Mouse (Mus musculus): ENCODE results near the gene Mb21d2. TPM values are rescaled to one million over a fixed set of nuclear protein-coding genes. Genes with fewer than 3 reads are reported as not detected.

The Mb21d2 gene
- polyA plus RNA-seq, 1 experiment from 2014 or later: 3.9 TPM

DNA sequence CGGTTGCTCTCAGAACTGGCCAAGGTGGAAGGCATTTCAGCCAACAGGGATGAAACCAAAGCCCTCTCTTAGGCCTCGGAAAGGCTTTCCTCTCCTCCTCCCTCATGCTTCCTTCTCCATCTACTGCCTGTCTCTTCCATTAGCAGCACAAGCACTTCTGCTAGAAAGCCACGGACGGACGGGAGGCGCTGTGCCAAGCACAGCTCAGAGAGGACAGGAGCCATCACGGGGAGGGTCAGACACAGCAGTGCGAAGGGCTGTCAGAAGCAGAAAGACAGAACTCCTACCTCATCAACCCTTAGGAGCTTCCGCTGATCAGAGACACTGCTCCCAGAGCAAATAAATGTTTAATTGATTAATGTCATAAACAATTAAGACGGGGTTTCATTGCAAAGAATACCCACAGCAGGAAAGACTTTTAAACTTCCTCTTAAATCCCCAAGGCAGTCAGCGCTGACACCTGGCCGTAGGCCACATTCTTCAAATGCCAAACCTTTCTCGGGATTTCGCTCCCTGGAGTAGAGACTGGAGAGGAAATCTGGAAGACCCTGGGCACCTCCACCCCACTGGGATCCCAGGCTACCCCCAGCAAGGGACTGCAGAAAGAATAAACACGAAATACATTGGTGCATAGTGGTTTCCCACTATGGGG is 30.8 kb downstream of the Mb21d2 start:
- ATAC-seq (ENCODE audit: extremely low read depth, insufficient number of reproducible peaks, low FRiP score, low TSS enrichment): no peak
- 0 out of 2 replicates have a peak, but pooled peaks cover 2% of the 10 kb centered on the region for H3K36me3 ChIP-seq
- 19% methylated on average over 15 of the region's 15 CpGs for WGBS
- H3K9me3 ChIP-seq: no peaks in the 10 kb centered on the region
- H3K4me3 ChIP-seq: peak overlapping the region; percentile 20
- H3K27ac ChIP-seq (replicated peaks): no peak overlapping the region
- peaks cover 18% of the 10 kb centered on the region for H3K4me1 ChIP-seq
- no peaks in the 10 kb centered on the region for H3K27me3 ChIP-seq (replicated peaks)
- no peak overlapping the region for H3K9ac ChIP-seq
- peak overlapping the region; percentile 56 for H3K4me2 ChIP-seq

- H3K27ac ChIP-seq (replicated peaks): no peak overlapping the region
- no peaks in the 10 kb centered on the region for H3K36me3 ChIP-seq
- WGBS: 91% methylated on average over 7 of the region's 7 CpGs
- no peak overlapping the region for H3K4me3 ChIP-seq
- no peaks in the 10 kb centered on the region for H3K9me3 ChIP-seq
- no peaks in the 10 kb centered on the region for H3K27me3 ChIP-seq (replicated peaks)
- no peak overlapping the region for H3K9ac ChIP-seq
- H3K4me2 ChIP-seq: no peak overlapping the region
- ATAC-seq (ENCODE audit: extremely low read depth, insufficient number of reproducible peaks, low FRiP score, low TSS enrichment): no peak
- H3K4me1 ChIP-seq: peaks cover 18% of the 10 kb centered on the region
Observed at GRCm38 (mm10) chr16:28896571-28896970, 32.9 kb downstream of the Mb21d2 start.

DNA sequence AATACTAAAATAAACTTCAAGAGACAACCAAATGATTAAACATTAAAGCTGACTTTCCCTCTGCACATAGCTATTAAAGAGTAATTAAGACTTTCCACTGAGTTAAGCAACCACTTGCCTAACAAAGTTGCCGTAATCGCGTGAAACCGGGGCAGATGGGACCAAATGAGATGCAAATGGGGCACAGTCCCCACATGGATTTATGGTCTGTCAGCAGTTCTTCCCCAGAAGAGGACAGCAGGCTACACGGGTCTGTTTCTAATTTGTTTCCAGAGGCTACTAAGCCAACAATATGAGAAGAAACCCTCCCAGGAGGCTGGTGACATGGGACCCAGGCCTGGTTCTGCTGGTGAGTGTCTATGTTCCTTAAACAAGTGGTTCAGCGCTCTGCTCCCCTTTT is 34.6 kb downstream of the Mb21d2 start:
- Histone ChIP-seq H3K27ac (replicated peaks) (no peak overlapping the region), H3K9ac (no peak overlapping the region), H3K9me3 (peaks cover 2% of the 10 kb centered on the region), H3K27me3 (replicated peaks) (no peaks in the 10 kb centered on the region), H3K4me3 (no peak overlapping the region), H3K36me3 (peaks cover 2% of the 10 kb centered on the region), H3K4me1 (peaks cover 31% of the 10 kb centered on the region), H3K4me2 (no peak overlapping the region)
- no peak for ATAC-seq (ENCODE audit: extremely low read depth, insufficient number of reproducible peaks, low FRiP score, low TSS enrichment)
- WGBS: 82% methylated on average over 6 of the region's 6 CpGs

GRCm38 (mm10) chr16:28893266-28893665 is 36.2 kb downstream of the Mb21d2 start:
- Histone ChIP-seq H3K4me3 (no peak overlapping the region), H3K4me1 (peaks cover 21% of the 10 kb centered on the region), H3K36me3 (peaks cover 8% of the 10 kb centered on the region), H3K9me3 (peaks cover 8% of the 10 kb centered on the region), H3K27ac (replicated peaks) (no peak overlapping the region), H3K27me3 (replicated peaks) (no peaks in the 10 kb centered on the region), H3K4me2 (no peak overlapping the region), H3K9ac (no peak overlapping the region)
- no peak for ATAC-seq (ENCODE audit: extremely low read depth, insufficient number of reproducible peaks, low FRiP score, low TSS enrichment)
- 46% methylated on average over 5 of the region's 5 CpGs for WGBS

GRCm38 (mm10) chr16:28886201-28886745 is 43.2 kb downstream of the Mb21d2 start:
- H3K9ac ChIP-seq: no peak overlapping the region
- WGBS: 55% methylated on average over 9 of the region's 9 CpGs
- no peak overlapping the region for H3K27ac ChIP-seq (replicated peaks)
- H3K36me3 ChIP-seq: peaks cover 8% of the 10 kb centered on the region
- H3K27me3 ChIP-seq (replicated peaks): no peaks in the 10 kb centered on the region
- no peak overlapping the region for H3K4me3 ChIP-seq
- H3K9me3 ChIP-seq: peaks cover 8% of the 10 kb centered on the region
- ATAC-seq (ENCODE audit: extremely low read depth, insufficient number of reproducible peaks, low FRiP score, low TSS enrichment): no peak
- H3K4me1 ChIP-seq: peaks cover 61% of the 10 kb centered on the region
- no peak overlapping the region for H3K4me2 ChIP-seq

DNA sequence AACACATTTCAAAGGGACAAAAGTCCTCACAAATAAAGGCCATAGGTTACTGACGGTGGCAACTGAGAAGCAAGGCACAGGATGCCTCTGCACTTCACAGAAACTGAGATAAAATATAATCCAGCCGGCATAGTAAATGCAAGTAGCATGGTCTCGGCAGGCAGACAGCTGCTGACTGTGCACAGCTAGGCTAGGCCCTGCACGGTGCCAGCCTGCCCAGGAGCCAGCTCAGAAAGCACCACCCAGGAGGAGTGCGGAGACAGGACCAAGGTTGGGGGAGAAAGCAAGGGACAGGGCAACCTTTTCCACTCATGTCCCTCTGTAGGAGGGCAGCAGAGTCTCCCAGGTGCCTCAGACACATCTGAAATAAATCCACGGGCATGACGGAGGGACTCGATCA is 44.0 kb downstream of the Mb21d2 start:
- Histone ChIP-seq H3K9me3 (peaks cover 8% of the 10 kb centered on the region), H3K4me3 (no peak overlapping the region), H3K4me1 (peaks cover 61% of the 10 kb centered on the region), H3K27me3 (replicated peaks) (no peaks in the 10 kb centered on the region), H3K4me2 (no peak overlapping the region), H3K36me3 (peaks cover 8% of the 10 kb centered on the region), H3K9ac (no peak overlapping the region), H3K27ac (replicated peaks) (no peak overlapping the region)
- no peak for ATAC-seq (ENCODE audit: extremely low read depth, insufficient number of reproducible peaks, low FRiP score, low TSS enrichment)
- WGBS: 74% methylated on average over 8 of the region's 8 CpGs

DNA sequence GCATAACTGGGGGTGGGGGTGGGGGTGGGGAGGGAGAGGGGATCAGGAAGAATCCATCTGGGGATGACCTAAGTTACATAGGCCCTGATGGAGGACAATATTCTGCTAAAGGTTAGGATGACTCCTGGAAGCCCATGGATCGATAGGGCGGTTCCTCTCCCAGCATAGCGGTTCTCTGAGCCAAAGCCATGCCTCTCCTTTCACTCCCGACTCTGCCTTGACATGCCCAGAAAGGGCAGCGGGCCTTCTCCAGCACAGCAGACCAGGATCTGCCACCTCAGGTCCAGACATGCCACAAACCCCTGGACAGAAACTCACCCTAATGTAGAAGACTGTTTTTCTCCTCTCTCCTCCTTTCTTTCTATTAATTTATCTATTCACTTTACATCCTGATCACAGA is 44.8 kb downstream of the Mb21d2 start:
- no peak for ATAC-seq (ENCODE audit: extremely low read depth, insufficient number of reproducible peaks, low FRiP score, low TSS enrichment)
- H3K4me1 ChIP-seq: peaks cover 65% of the 10 kb centered on the region

GRCm38 (mm10) chr16:28883649-28884048 is 45.8 kb downstream of the Mb21d2 start:
- ATAC-seq (ENCODE audit: extremely low read depth, insufficient number of reproducible peaks, low FRiP score, low TSS enrichment): no peak
- Histone ChIP-seq H3K9me3 (no peaks in the 10 kb centered on the region), H3K4me3 (no peak overlapping the region), H3K4me2 (0 out of 2 replicates have a peak overlapping the region, but pooled peaks have one; percentile 50), H3K36me3 (no peaks in the 10 kb centered on the region), H3K27me3 (replicated peaks) (no peaks in the 10 kb centered on the region), H3K4me1 (peaks cover 69% of the 10 kb centered on the region), H3K27ac (replicated peaks) (peak overlapping the region; percentile 73), H3K9ac (no peak overlapping the region)
- 58% methylated on average over 8 of the region's 8 CpGs for WGBS

More for the DNA sequence above, 44.8 kb downstream of the Mb21d2 start:
- Histone ChIP-seq H3K9ac (no peak overlapping the region), H3K27ac (replicated peaks) (no peak overlapping the region), H3K36me3 (peaks cover 4% of the 10 kb centered on the region), H3K9me3 (peaks cover 4% of the 10 kb centered on the region), H3K4me2 (no peak overlapping the region), H3K4me3 (no peak overlapping the region), H3K27me3 (replicated peaks) (no peaks in the 10 kb centered on the region)
- WGBS: 83% methylated on average over 5 of the region's 5 CpGs

- H3K4me3 ChIP-seq: no peak overlapping the region
- 0 out of 2 replicates have a peak overlapping the region, but pooled peaks have one; percentile 33 for H3K9ac ChIP-seq
- H3K4me1 ChIP-seq: peaks cover 69% of the 10 kb centered on the region
- no peaks in the 10 kb centered on the region for H3K27me3 ChIP-seq (replicated peaks)
- no peaks in the 10 kb centered on the region for H3K9me3 ChIP-seq
- ATAC-seq (ENCODE audit: extremely low read depth, insufficient number of reproducible peaks, low FRiP score, low TSS enrichment): no peak
- WGBS: 27% methylated on average over 21 of the region's 21 CpGs
- H3K36me3 ChIP-seq: no peaks in the 10 kb centered on the region
- H3K27ac ChIP-seq (replicated peaks): peak overlapping the region; percentile 73
- H3K4me2 ChIP-seq: peak overlapping the region; percentile 50
Observed at GRCm38 (mm10) chr16:28882687-28883428, 46.6 kb downstream of the Mb21d2 start.

DNA sequence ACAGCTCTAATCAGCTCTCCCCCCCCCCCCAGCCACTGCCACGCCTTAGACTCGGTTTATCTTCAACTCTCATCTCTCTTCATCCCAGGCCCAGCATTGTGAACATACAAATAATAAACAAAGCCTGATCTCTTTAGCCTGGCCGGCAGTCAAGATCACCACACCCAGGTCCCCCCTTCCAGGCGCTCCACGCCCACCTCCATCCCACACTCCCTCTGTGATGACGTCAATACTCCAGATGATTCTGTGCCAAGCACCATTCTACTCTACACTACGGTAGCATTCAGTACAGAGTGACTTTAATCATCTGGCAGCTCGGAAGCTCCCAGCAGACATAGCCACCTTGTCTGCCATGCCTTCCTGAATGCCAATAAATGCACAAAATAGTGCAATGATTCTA is 47.7 kb downstream of the Mb21d2 start:
- no peak for ATAC-seq (ENCODE audit: extremely low read depth, insufficient number of reproducible peaks, low FRiP score, low TSS enrichment)
- H3K27me3 ChIP-seq (replicated peaks): no peaks in the 10 kb centered on the region
- WGBS: 38% methylated on average over 8 of the region's 8 CpGs
- H3K9ac ChIP-seq: no peak overlapping the region
- H3K27ac ChIP-seq (replicated peaks): no peak overlapping the region
- no peaks in the 10 kb centered on the region for H3K9me3 ChIP-seq
- H3K4me3 ChIP-seq: no peak overlapping the region
- peak overlapping the region; percentile 50 for H3K4me2 ChIP-seq
- H3K4me1 ChIP-seq: peaks cover 70% of the 10 kb centered on the region
- no peaks in the 10 kb centered on the region for H3K36me3 ChIP-seq

- H3K36me3 ChIP-seq: no peaks in the 10 kb centered on the region
- H3K4me2 ChIP-seq: peak overlapping the region; percentile 50
- no peaks in the 10 kb centered on the region for H3K9me3 ChIP-seq
- no peak for ATAC-seq (ENCODE audit: extremely low read depth, insufficient number of reproducible peaks, low FRiP score, low TSS enrichment)
- H3K4me3 ChIP-seq: no peak overlapping the region
- H3K27ac ChIP-seq (replicated peaks): no peak overlapping the region
- no peak overlapping the region for H3K9ac ChIP-seq
- 30% methylated on average over 8 of the region's 8 CpGs for WGBS
- peaks cover 60% of the 10 kb centered on the region for H3K4me1 ChIP-seq
- no peaks in the 10 kb centered on the region for H3K27me3 ChIP-seq (replicated peaks)
Observed at GRCm38 (mm10) chr16:28880756-28881155, 48.7 kb downstream of the Mb21d2 start.

Data from heart, embryonic 13.5 days (tissue).